Mouse (Mus musculus) small intestine, adult 2 months (tissue): ENCODE results near the gene Ncl.

Source experiments
- CTCF ChIP-seq: fragments of 200-500 bp; IDR thresholded peaks from 2 replicates; pipeline ENCODE4 v1.5.1; 2012; ENCODE audit warnings: low read depth, mild to moderate bottlenecking, control low read depth, inconsistent platforms, low read length, moderate library complexity, mixed read lengths; ENCODE audit not compliant: insufficient replicate concordance, insufficient read length; ENCODE audit errors: extremely low read depth
- POLR2A ChIP-seq: fragments of 200-500 bp; IDR thresholded peaks from 2 replicates; pipeline ENCODE4 v1.6.1; 2012; ENCODE audit warnings: low read depth, mild to moderate bottlenecking, control low read depth, inconsistent platforms, low read length, moderate library complexity

DNA sequence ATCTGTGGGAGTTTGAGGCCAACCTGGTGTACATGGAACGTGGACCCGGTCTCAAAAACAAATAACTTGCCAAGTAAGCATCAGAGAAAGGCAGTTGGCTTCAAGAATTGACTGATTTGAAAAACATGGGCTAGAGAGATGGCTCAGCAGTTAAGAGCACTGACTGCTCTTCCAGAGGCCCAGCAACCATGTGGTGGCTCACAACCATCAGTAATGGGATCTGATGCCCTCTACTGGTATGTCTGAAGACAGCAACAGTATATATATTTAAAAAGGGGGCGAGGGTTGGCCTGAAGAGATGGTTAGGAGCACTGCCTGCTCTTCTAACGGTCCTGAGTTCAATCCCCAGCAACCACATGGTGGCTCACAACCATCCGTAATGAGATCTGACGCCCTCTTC, 4.5 kb upstream of the Ncl start:
- TF ChIP-seq POLR2A (no peak), CTCF (peak; percentile 43; the same call in 1 of the 2 replicates)
